10 mouse cellular contexts compared by ENCODE assay signal in the genomic region with DNA sequence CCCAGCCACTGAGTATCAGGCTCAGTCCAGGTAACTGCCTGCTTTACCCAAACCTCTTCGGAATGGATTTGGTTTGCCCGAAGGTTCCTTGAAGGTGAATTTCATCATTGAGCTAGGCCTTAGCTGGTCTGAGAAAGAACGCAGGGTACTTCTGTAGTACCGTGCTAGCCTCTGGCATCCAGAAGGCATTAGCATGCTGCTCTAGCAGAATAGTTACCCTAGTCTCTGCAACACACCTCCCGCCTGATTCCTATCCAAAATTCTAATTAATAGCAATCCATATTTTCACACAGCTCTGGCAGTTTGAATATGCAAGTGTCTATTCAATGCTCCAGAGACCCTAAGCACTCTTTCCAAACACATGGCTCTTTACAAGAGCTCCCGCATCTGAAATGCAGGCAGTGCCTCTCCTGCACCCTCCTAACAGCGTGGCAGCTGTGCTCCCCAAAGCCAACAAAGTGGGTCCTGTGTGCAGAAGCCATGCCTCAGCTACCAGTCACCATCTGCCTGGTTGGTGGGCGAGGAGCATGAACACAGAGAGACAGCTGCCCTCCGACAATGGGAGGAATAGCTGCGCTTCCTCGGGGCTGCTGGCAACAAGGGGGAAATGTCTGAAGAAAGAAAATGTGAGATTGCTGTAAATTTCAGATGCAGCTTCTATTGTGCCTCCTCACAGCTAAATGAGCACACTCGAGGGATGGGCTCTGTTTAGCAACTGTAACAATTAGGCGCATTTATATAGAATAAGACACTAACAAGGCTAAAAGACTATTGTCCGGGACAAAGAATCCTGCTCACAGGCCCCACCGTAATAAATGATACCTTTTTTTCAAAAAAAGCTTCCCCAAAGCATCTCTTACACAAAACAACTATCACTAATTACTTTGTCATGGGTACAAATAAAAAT.
DNase-seq lines count a peak whose midpoint lies in the region; ATAC-seq and TF ChIP-seq lines count a peak whose summit lies in the region.
"Had no signal": no experiment of that assay in that cellular context is flagged by ENCODE, and none has a peak within 500 bp of the region (broad histone marks: within the 10 kb centered on the region; RNA-seq: fewer than 3 reads in every experiment).

No protein-coding gene starts in this region.

- no peaks in the 10 kb centered on the region for H3K79me2 ChIP-seq in heart, adult 2 months (replicated peaks; ENCODE audit: control insufficient read depth, insufficient read depth, low read length)

- H3K27ac ChIP-seq in heart, embryonic 13.5 days (replicated peaks) = no peak overlapping the region
- no peak overlapping the region for H3K27ac ChIP-seq in heart, adult 2 months
- peak overlapping the region; percentile 22 for H3K27ac ChIP-seq in forebrain, embryonic 14.5 days (ENCODE audit: low read depth, low read length)
- peak overlapping the region; percentile 35; the same call in 1 of the 2 replicates for H3K27ac ChIP-seq in neural tube, embryonic 14.5 days (ENCODE audit: low read depth, low read length)

- H3K9ac ChIP-seq in heart, embryonic 13.5 days = peak overlapping the region; percentile 5; the same call in 1 of the 2 replicates
- H3K9ac ChIP-seq in heart, adult 2 months (ENCODE audit: low read depth, low read length) = no peak overlapping the region
- peak overlapping the region; percentile 29; the same call in 1 of the 2 replicates for H3K9ac ChIP-seq in forebrain, embryonic 14.5 days (ENCODE audit: low read length)
- H3K9ac ChIP-seq in neural tube, embryonic 14.5 days (replicated peaks; ENCODE audit: low read depth, low read length) = no peak overlapping the region

- intact Hi-C loops in heart, adult 2 months (cut with DNase I) = no loop called here

- DNase-seq in heart, adult 2 months = no peak
- DNase-seq in forebrain, embryonic 14.5 days (ENCODE audit: low spot score) = peak; percentile 88
- DNase-seq in layer of hippocampus, adult 8-10 months (ENCODE audit: low spot score in 2 of 2) = peak; percentile 59 to 69
- DNase-seq in ovary, adult 18-20 months (ENCODE audit: low spot score) = no peak
- DNase-seq in kidney, postnatal 14 days = no peak
- DNase-seq in lung, postnatal 25 days (ENCODE audit: low spot score) = no peak
- DNase-seq: heart, adult 18-20 months; kidney, postnatal 10 days had no signal

- TF ChIP-seq POLR2A in heart, adult 2 months (IDR thresholded peaks at IDR 0.05; ENCODE audit: insufficient read depth, low read depth, low read length) = no peak

- H3K4me2 ChIP-seq in heart, embryonic 13.5 days = no peak overlapping the region
- H3K4me2 ChIP-seq in forebrain, embryonic 14.5 days (ENCODE audit: low read length) = no peak overlapping the region
- no peak overlapping the region for H3K4me2 ChIP-seq in neural tube, embryonic 14.5 days (ENCODE audit: low read depth, low read length)

- TF ChIP-seq CTCF in heart, adult 2 months (IDR thresholded peaks at IDR 0.05) = no peak

- TF ChIP-seq EP300 in heart, adult 2 months (IDR thresholded peaks at IDR 0.05; ENCODE audit: insufficient read depth, low read depth, low read length) = no peak

- H3K4me3 ChIP-seq in heart, embryonic 13.5 days = no peak overlapping the region
- H3K4me3 ChIP-seq in heart, adult 2 months = no peak overlapping the region
- no peak overlapping the region for H3K4me3 ChIP-seq in forebrain, embryonic 14.5 days (ENCODE audit: low read depth, low read length)
- H3K4me3 ChIP-seq in neural tube, embryonic 14.5 days (ENCODE audit: low read depth, low read length) = no peak overlapping the region

- H3K36me3 ChIP-seq in heart, embryonic 13.5 days = no peaks in the 10 kb centered on the region
- no peaks in the 10 kb centered on the region for H3K36me3 ChIP-seq in heart, adult 2 months (ENCODE audit: control insufficient read depth, insufficient read depth, low read length)
- no peaks in the 10 kb centered on the region for H3K36me3 ChIP-seq in forebrain, embryonic 14.5 days (ENCODE audit: control insufficient read depth, insufficient read depth, low read length)
- no peaks in the 10 kb centered on the region for H3K36me3 ChIP-seq in neural tube, embryonic 14.5 days (ENCODE audit: control insufficient read depth, insufficient read depth, low read length)

- H3K27me3 ChIP-seq in heart, embryonic 13.5 days (replicated peaks) = no peaks in the 10 kb centered on the region; the same call in 1 of the 2 replicates
- no peaks in the 10 kb centered on the region for H3K27me3 ChIP-seq in heart, adult 2 months (ENCODE audit: control insufficient read depth, insufficient read depth, low read length)
- H3K27me3 ChIP-seq in forebrain, embryonic 14.5 days (replicated peaks; ENCODE audit: control insufficient read depth, insufficient read depth, low read length) = no peaks in the 10 kb centered on the region
- H3K27me3 ChIP-seq in neural tube, embryonic 14.5 days (ENCODE audit: control insufficient read depth, insufficient read depth, low read length) = no peaks in the 10 kb centered on the region

- H3K4me1 ChIP-seq in heart, embryonic 13.5 days = peaks cover 40% of the 10 kb centered on the region
- H3K4me1 ChIP-seq in heart, adult 2 months (ENCODE audit: control insufficient read depth, insufficient read depth, low read length) = no peaks in the 10 kb centered on the region; the same call in 1 of the 2 replicates
- peaks cover 5% of the 10 kb centered on the region; the same call in 1 of the 2 replicates for H3K4me1 ChIP-seq in forebrain, embryonic 14.5 days (ENCODE audit: control insufficient read depth, insufficient read depth, low read length)
- 0 out of 2 replicates have a peak, but pooled peaks cover 5% of the 10 kb centered on the region for H3K4me1 ChIP-seq in neural tube, embryonic 14.5 days (ENCODE audit: control insufficient read depth, insufficient read depth, low read length)

- 81% methylated on average over 15 of the region's 15 CpGs for WGBS in heart, embryonic 13.5 days
- 90% methylated on average over 15 of the region's 15 CpGs for WGBS in heart, adult 2 months
- WGBS in forebrain, embryonic 14.5 days = 50% methylated on average over 15 of the region's 15 CpGs
- WGBS in neural tube, embryonic 14.5 days = 32% methylated on average over 15 of the region's 15 CpGs

- no peaks in the 10 kb centered on the region for H3K9me3 ChIP-seq in heart, embryonic 13.5 days
- H3K9me3 ChIP-seq in forebrain, embryonic 14.5 days (replicated peaks; ENCODE audit: control insufficient read depth, low read length) = no peaks in the 10 kb centered on the region
- H3K9me3 ChIP-seq in neural tube, embryonic 14.5 days (ENCODE audit: control insufficient read depth, low read length) = no peaks in the 10 kb centered on the region

- no peak for ATAC-seq in heart, embryonic 13.5 days (ENCODE audit: extremely low read depth, insufficient number of reproducible peaks, low FRiP score, low TSS enrichment)
- ATAC-seq in forebrain, embryonic 14.5 days = peak; percentile 95
- peak; percentile 85 for ATAC-seq in neural tube, embryonic 14.5 days (ENCODE audit: low read depth)

Comparison
In these comparisons a context has a peak if more than half of its experiments do, and no peak if none do; other contexts are left out.
1. H3K9ac ChIP-seq: peak in heart, embryonic 13.5 days (single experiment) and forebrain, embryonic 14.5 days (single experiment); none in heart, adult 2 months (single experiment) and neural tube, embryonic 14.5 days (single experiment).
2. H3K27ac ChIP-seq: peak in forebrain, embryonic 14.5 days (single experiment) and neural tube, embryonic 14.5 days (single experiment); none in heart, embryonic 13.5 days (single experiment) and heart, adult 2 months (single experiment).
3. DNase-seq: peak in forebrain, embryonic 14.5 days (single experiment) and layer of hippocampus, adult 8-10 months (2 of 2); none in heart, adult 2 months (0 of 2), ovary, adult 18-20 months (single experiment), kidney, postnatal 14 days (single experiment) and lung, postnatal 25 days (single experiment).